Mouse (Mus musculus) activated CD4-positive, CD25-positive, alpha-beta regulatory T cell (primary cell): ENCODE measurements around the gene Kcng3. TPM values are rescaled to one million over a fixed set of nuclear protein-coding genes. Genes with fewer than 3 reads are reported as not detected.

ENCODE experiments used
- polyA plus RNA-seq, 2 experiments: library from polyadenylated mRNA; unstranded; fragments of 100-300 nt; shearing (Covaris generic); gene quantifications; one replicate each; pipeline ENCODE4 v1.2.1; 2017

The Kcng3 gene
- under 1 TPM in 1 of 2 experiments, not detected in 1; 0.27 TPM for polyA plus RNA-seq

DNA sequence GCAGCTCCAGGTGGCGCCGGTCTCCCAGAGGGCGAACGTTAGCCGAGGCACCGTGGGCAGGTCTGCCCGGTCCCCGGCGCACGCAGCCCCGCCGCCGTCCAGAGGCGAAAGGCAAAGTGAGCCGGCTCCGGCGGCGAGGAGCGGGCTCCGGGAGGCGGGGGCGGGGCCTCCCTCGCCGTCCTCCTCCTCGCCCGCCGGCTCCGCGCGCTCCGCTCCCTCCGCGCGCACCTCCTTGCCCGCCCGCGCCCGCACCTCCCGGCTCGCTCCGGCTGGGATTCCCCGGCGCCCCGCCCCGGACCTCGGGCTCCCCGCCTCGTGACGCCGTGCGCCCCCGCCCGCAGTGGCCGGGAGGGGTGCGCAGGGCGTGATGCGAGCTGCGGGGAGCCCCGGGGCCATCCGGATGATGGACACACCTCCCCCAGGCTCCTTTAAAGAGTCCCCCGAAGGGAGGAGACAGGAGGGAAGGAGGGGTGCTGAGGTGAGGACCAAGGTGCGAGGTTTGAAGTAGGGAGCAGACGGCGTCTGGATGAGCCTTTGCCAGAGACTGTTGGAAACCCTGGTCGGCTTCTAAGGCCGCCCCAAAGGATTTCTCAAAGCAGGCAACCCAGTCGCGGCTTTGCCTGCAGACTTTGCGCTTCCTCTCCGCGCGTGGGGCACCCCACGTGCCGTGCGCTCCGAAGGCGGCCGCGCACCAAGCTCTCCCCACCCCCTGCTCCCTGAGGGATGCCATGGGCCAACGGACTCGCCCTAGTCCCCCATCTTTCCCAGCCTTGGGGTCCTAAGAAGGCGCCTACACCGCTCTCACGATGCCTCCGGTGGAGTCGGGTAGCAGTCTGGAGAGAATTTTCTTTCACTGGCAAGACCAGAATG is at the start of gene Kcng3:
TSS of gene Kcng3 (minus strand) at position 113 of the 870 bp plus-strand sequence.

Other genes starting within 250 kb of the Kcng3 start
- gene Cox7a2l, start 114.6 kb downstream of the Kcng3 start, polyA plus RNA-seq, result 100 to 1,000 TPM; 229 to 303 TPM
- gene Mta3, start 74.3 kb upstream of the Kcng3 start, polyA plus RNA-seq, result 100 to 1,000 TPM in 1 of 2 experiments, 10 to 100 TPM in 1; 74.5 to 106 TPM
- gene Haao, start 216.1 kb upstream of the Kcng3 start, polyA plus RNA-seq, result 1 to 10 TPM; 1.2 to 4.5 TPM